Mouse (Mus musculus): ENCODE results near the gene Ddost.
A peak's percentile ranks its signal among the peaks of the same experiment; 100 is the strongest.

The Ddost gene

DNA sequence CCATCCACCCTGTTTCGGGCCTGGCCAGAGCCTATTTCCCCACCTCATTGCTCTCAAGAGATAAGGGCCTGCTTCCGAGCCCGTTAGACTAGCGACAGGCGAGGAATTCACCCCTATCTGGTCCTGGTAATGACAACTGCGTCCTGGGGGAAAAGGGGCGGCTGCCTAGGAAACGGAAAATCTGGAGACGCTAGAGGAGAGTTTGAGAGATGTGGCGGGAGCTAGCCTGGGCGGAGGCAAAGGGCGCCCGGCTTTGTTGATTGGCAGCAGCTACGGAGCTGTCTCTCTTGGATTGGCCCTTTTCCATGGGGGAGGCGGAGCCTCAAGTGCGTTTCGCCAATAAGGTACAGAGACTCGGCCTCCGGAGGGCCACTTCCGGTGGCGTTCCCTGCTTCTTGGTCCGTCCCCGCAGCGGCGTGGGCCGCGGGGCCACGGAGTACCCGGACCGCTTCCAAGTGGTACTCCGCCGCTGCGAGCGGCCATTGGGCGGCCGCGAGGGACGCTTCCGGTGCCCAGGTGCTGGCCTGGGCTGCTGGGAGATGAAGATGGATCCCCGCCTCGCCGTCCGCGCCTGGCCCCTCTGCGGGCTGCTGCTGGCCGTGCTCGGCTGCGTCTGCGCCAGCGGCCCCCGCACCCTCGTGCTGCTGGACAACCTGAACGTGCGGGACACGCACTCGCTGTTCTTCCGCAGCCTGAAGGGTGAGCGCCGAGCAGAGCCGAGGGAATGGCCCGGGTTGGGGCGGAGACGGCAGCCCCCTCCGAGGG, at the start of gene Ddost:
Gene Ddost (plus strand): TSS at position 391 of the 765 bp plus-strand sequence.
- DNase-seq (ENCODE audit: low read depth, low spot score): peak; percentile 99

- DNase-seq (ENCODE audit: low read depth, low spot score): no peak
Observed at GRCm38 (mm10) chr4:138257116-138257687, 47.3 kb upstream of the Ddost start.

GRCm38 (mm10) chr4:138258663-138259062, 45.9 kb upstream of the Ddost start:
- DNase-seq (ENCODE audit: low read depth, low spot score): no peak

GRCm38 (mm10) chr4:138259482-138259881, 45.0 kb upstream of the Ddost start:
- DNase-seq (ENCODE audit: low read depth, low spot score): no peak

GRCm38 (mm10) chr4:138261843-138262681, 42.5 kb upstream of the Ddost start:
- DNase-seq (ENCODE audit: low read depth, low spot score): peak; percentile 84

- no peak for DNase-seq (ENCODE audit: low read depth, low spot score)
Observed at GRCm38 (mm10) chr4:138267869-138268268, 36.7 kb upstream of the Ddost start.

- DNase-seq (ENCODE audit: low read depth, low spot score): no peak
Observed at GRCm38 (mm10) chr4:138272011-138272997, 32.2 kb upstream of the Ddost start.

- no peak for DNase-seq (ENCODE audit: low read depth, low spot score)
Observed at GRCm38 (mm10) chr4:138278346-138278745, 26.2 kb upstream of the Ddost start.

DNA sequence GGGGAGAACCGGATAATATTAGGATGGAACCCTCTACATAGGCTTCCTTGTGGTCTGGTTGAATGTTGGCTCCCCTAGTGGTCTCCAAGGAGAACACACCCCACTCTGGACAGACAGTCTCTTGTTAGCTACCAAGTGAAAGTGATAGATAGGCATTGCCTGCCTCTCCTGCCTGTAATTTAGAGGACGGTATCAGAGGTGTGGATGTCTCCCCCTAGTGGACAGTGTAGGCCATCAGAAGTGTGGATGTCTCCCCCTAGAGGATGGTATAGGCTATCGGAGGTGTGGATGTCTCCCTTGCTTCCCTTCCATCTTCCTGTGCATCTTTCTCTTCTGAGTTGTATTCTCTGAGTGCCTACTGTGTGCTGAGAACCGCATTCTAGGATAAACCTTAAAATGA, 21.7 kb upstream of the Ddost start:
- peak; percentile 97 for DNase-seq (ENCODE audit: low read depth, low spot score)

DNA sequence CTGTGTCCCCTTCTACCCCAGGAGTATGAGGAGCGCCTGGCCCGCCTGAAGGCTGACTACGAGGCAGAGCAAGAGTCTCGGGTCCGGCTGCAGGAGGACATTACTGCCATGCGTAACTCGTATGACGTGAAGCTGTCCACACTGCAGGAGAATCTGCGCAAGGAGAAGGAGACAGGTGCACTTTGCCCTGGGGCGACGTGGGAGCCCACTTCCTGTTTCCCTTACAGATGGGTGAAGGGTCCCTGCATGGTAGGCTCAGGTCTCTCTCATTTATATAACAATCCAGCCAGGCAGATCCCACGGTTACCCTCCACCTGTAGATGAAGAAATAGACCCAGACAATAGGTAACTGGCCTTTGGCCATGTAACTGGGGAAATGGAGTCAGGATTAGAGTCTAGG, 18.1 kb upstream of the Ddost start:
- DNase-seq (ENCODE audit: low read depth, low spot score): no peak

- DNase-seq (ENCODE audit: low read depth, low spot score): no peak
Observed at GRCm38 (mm10) chr4:138288691-138289090, 15.8 kb upstream of the Ddost start.

DNA sequence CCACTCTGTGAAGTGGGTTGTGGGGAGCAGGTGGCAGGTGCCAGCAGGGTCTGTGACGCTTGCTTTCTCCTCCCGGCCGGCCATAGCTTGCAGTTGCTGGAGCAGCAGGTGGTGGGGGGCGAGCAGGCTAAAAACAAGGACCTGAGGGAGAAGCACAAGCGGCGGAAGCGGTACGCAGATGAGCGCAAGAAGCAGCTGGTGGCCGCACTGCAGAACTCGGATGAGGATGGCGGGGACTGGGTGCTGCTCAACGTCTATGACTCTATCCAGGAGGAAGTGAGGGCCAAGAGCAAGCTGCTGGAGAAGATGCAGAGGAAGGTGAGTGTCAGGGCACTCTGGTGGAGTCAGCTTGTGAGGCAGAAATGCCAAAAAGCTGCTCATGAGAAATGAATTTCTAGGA, 12.5 kb upstream of the Ddost start:
- DNase-seq (ENCODE audit: low read depth, low spot score): no peak

DNA sequence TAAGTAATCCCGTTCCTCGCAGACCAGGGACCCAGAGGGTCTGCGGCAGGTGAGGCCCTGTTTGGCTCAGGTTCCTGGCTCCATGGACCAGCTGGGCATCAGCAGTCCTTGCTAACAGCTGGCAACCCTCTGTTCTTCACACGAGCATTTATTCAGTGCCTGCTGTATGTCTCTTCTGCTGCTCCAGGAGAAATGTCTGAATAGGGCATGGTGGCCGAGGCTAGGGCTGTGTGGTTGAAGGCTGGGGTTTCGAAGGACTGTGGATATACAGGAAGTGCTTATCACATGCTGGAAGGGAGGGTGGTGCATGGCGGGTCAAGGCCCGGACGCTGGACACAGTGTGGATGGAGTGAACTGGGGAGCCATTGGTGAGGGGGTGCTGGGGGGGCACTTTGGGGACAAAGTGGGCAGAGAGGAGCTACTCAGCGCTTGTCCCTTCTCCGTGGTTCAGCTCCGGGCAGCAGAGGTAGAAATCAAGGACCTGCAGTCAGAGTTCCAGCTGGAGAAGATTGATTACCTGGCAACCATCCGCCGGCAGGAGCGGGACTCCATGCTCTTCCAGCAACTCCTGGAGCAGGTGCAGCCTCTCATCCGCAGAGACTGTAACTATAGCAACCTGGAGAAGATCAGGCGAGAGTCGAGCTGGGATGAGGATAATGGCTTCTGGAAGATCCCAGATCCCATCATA, 11.1 kb upstream of the Ddost start:
- no peak for DNase-seq (ENCODE audit: low read depth, low spot score)

DNA sequence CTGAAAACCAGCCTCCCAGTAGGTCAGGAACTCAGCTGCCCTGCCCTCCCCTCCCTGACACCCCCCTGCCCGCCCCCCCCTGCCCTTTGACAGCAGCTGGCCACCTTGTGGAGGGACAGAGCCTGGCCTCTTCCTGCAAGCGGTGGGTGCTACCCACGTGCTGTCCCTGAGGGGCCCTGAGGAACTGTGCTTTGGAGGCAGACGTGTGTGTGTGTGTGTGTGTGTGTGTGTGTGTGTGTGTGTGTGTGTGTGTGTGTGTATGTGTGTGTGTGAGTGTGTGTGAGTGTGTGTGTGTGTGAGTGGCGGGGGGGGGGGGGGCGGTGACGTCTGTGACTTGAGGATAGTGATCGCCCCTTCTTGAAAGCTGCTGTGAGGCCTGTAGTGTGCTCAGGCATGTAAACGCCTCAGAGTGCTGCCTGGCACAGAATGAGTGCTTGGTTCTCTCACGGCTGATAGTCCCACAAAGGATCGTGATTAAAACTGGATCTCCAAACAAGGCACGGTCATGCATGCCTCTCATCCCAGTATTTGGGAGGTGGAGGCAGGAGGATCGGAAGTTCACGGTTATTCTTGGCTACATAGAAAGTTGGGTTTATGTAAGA, 10.5 kb upstream of the Ddost start:
- no peak for DNase-seq (ENCODE audit: low read depth, low spot score)

- DNase-seq (ENCODE audit: low read depth, low spot score): no peak
Observed at GRCm38 (mm10) chr4:138301271-138301780, 3.2 kb upstream of the Ddost start.

- DNase-seq (ENCODE audit: low read depth, low spot score): no peak
Observed at GRCm38 (mm10) chr4:138303011-138303410, 1.5 kb upstream of the Ddost start.

DNA sequence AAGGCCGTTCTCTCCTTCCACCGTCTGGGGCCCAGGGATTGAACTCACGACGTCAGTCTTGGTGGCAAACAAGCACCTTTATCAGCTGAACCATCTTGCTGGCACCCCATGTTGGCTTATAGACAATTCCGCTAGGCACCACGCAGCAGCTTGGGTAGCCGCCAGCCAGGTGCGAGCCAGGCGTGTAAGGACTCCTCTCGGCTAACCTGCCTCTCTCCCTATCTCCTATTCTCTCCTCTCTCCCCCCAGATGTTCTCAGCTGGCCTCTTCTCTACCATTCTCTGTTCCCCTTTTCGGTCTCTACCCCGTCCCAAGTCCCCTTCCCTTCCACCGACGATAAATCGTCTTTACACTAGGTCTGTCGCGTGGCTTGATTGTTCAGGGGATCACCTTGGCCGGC, 788 bp upstream of the Ddost start:
- no peak for DNase-seq (ENCODE audit: low read depth, low spot score)

- DNase-seq (ENCODE audit: low read depth, low spot score): no peak
Observed at GRCm38 (mm10) chr4:138307025-138307424, 2.5 kb downstream of the Ddost start.

DNA sequence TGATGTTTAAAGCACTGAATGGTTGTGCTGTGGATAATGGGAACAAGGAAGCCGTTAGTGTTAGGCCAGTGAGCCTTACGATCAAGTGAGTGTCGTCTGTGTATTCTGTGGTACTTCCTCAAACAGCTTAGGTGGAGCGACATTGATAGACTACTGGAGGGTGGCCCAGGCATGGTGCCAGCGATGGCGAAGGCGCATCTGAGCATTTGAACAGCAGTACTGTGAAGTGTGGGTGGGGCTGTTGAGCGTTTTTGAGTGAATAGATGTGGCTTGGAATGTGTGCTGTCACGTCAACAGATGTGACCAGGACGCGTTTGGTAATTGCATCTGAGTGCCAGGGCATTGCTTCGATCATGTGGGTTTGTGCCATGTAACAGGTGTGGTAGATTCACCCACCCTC, 3.2 kb downstream of the Ddost start:
- DNase-seq (ENCODE audit: low read depth, low spot score): no peak

- DNase-seq (ENCODE audit: low read depth, low spot score): no peak
Observed at GRCm38 (mm10) chr4:138310311-138310910, 5.9 kb downstream of the Ddost start.
